Mouse (Mus musculus): ENCODE data around the gene Myom3.

Gene Myom3

GRCm38 (mm10) chr4:135761048-135761447 is 1.5 kb downstream of the Myom3 start:
- DNase-seq (ENCODE audit: low spot score in 2 of 2), result no peak

GRCm38 (mm10) chr4:135761569-135761968 is 2.1 kb downstream of the Myom3 start:
- DNase-seq (ENCODE audit: low spot score in 2 of 2), result no peak

- peak in 1 of 2 experiments; percentile 8 for DNase-seq (ENCODE audit: low spot score in 2 of 2)
These were observed 2.9 kb downstream of the Myom3 start for GRCm38 (mm10) chr4:135762251-135762906.

- DNase-seq (ENCODE audit: low spot score in 2 of 2), result no peak
These were observed 5.2 kb downstream of the Myom3 start for GRCm38 (mm10) chr4:135764700-135765099.

- DNase-seq (ENCODE audit: low spot score in 2 of 2), result no peak
These were observed 6.2 kb downstream of the Myom3 start for GRCm38 (mm10) chr4:135765707-135766106.

GRCm38 (mm10) chr4:135766976-135767375 is 7.5 kb downstream of the Myom3 start:
- no peak for DNase-seq (ENCODE audit: low spot score in 2 of 2)

- DNase-seq (ENCODE audit: low spot score in 2 of 2), result peak; percentile 21 to 24
These were observed 9.3 kb downstream of the Myom3 start for GRCm38 (mm10) chr4:135768572-135769526.

GRCm38 (mm10) chr4:135770611-135771305 is 11.2 kb downstream of the Myom3 start:
- no peak for DNase-seq (ENCODE audit: low spot score in 2 of 2)

- no peak for DNase-seq (ENCODE audit: low spot score in 2 of 2)
These were observed 12.1 kb downstream of the Myom3 start for GRCm38 (mm10) chr4:135771592-135771991.

GRCm38 (mm10) chr4:135772671-135773070 is 13.2 kb downstream of the Myom3 start:
- no peak for DNase-seq (ENCODE audit: low spot score in 2 of 2)

- no peak for DNase-seq (ENCODE audit: low spot score in 2 of 2)
These were observed 15.0 kb downstream of the Myom3 start for GRCm38 (mm10) chr4:135774496-135774895.

GRCm38 (mm10) chr4:135776850-135777249 is 17.3 kb downstream of the Myom3 start:
- DNase-seq (ENCODE audit: low spot score in 2 of 2), result no peak

GRCm38 (mm10) chr4:135779661-135780060 is 20.1 kb downstream of the Myom3 start:
- DNase-seq (ENCODE audit: low spot score in 2 of 2), result no peak

- no peak for DNase-seq (ENCODE audit: low spot score in 2 of 2)
These were observed 20.7 kb downstream of the Myom3 start for GRCm38 (mm10) chr4:135780255-135780654.

GRCm38 (mm10) chr4:135781304-135781703 is 21.8 kb downstream of the Myom3 start:
- DNase-seq (ENCODE audit: low spot score in 2 of 2), result peak in 1 of 2 experiments; percentile 4

GRCm38 (mm10) chr4:135786581-135786980 is 27.1 kb downstream of the Myom3 start:
- no peak for DNase-seq (ENCODE audit: low spot score in 2 of 2)

- DNase-seq (ENCODE audit: low spot score in 2 of 2), result no peak
These were observed 27.8 kb downstream of the Myom3 start for GRCm38 (mm10) chr4:135787271-135787670.

- DNase-seq (ENCODE audit: low spot score in 2 of 2), result no peak
These were observed 29.6 kb downstream of the Myom3 start for GRCm38 (mm10) chr4:135789135-135789534.

GRCm38 (mm10) chr4:135792821-135793220 is 33.3 kb downstream of the Myom3 start:
- no peak for DNase-seq (ENCODE audit: low spot score in 2 of 2)

GRCm38 (mm10) chr4:135797931-135798330 is 38.4 kb downstream of the Myom3 start:
- peak in 1 of 2 experiments; percentile 11 for DNase-seq (ENCODE audit: low spot score in 2 of 2)

- DNase-seq (ENCODE audit: low spot score in 2 of 2), result peak; percentile 90
These were observed 42.0 kb downstream of the Myom3 start for GRCm38 (mm10) chr4:135801543-135801942.

- no peak for DNase-seq (ENCODE audit: low spot score in 2 of 2)
These were observed 43.8 kb downstream of the Myom3 start for GRCm38 (mm10) chr4:135803299-135803698.
